Mouse (Mus musculus): ENCODE measurements around the gene Gm5799.
"Not testable (repeated sequence)": the region's sequence is repeated elsewhere in the genome, so short reads cannot be mapped to it uniquely, and the experiment has no call there.

Gene Gm5799

DNA sequence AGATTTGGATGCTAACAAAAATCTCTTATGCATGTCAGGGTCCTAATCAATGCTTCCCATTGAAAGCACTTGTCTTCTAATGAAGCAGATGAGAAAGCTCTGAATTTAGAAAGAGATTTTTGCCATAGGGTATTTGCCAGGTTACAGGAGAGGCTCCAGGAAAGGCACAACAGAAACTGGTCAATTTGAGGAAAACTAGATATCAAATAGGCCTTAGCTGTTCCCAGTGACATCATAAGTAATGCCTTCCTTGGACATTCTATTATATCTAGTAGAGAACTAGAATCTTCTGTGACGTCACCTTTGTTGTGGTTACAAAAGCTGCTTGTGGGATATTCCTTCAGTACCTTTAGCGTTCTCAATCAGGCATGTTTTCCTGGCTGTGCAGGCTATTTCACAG, at the start of gene Gm5799:
Gene Gm5799 (plus strand): TSS at position 301 of the 400 bp plus-strand sequence.
- DNase-seq (ENCODE audit: low read depth): not testable (repeated sequence)

DNA sequence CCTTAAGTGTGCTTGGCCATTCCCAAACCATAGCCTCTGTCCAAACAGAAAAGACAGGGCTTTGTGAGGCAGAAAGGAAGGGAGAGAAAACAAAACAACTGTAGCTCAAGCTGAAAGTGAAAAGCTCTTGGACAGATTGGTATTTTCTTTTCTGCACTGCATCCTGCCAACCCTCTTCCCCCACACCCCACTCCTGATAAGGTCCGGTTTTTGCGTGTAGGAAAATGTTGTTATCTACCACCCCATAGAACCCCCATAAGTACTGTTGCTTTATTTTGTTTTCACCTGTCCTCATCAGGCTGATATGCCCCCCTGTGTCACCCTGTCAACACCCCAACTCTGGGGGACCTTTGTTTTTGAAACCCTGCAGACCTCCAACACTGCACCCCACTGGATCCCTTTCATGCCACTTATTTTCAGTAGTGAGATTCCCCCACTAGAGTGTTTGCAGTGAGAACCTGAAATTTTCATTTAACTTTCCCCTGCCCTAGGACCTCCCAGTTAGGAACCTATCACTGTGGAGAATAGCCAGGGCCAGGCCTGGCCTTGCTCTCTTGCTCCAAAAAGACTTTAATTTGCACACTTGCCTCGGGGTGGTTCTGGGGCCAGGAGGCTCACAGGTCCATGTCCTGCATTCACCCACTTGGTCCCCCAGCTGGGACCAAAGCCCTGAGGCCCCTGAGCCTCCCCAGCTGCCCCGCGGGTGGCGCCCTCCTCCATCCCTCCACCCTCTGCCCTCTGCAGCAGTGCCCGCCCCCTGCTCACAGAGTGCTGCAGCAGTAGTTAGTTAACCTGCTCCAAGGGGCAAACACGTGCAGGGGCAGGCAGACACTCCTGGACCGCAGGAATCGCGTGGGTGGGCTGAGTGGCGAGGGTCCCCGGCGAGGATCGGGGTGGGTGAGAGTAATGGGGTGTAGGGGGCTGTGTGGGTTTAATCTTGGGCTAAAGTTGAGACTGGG, 12.0 kb upstream of the Gm5799 start:
- not testable (repeated sequence) for DNase-seq (ENCODE audit: low read depth)

DNA sequence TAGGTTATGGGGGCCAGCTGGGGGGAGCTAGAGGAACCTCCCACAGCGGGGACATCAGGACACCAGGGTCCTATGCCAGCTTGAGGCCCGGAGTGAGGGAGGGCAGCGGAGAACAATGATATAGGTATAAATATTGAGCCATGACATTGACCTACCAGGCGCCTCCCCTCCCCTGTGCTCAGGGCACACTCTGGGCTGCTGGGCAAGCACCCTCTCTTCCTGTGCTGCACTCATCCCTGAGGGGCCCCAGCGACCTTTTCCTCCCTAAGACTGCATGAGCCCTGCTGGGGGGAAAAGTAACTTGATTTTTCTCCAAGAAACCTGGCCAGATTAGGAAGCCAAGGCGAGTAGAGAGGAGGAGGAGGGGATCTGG, 11.4 kb upstream of the Gm5799 start:
- DNase-seq (ENCODE audit: low read depth): not testable (repeated sequence)

DNA sequence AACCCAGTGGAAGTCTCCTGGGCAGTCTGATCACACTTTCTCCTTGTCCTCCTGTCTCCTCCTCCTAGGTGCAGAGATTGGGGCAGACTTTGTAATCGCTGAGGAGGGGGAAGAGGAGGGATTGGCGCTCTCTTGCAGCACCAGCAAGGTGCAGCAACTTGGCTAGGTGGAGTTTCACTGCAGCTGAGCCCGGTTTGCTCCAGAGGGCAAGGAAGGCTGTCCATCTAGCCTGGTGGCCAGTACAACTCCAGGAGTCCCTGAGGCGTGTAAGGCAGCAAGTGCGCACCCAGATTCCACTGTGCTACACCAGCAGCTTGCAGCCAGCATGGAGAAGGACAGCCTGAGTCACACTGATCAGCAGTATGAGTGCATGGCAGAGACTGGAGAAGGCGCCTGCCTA, 11.0 kb upstream of the Gm5799 start:
- DNase-seq (ENCODE audit: low read depth): not testable (repeated sequence)

DNA sequence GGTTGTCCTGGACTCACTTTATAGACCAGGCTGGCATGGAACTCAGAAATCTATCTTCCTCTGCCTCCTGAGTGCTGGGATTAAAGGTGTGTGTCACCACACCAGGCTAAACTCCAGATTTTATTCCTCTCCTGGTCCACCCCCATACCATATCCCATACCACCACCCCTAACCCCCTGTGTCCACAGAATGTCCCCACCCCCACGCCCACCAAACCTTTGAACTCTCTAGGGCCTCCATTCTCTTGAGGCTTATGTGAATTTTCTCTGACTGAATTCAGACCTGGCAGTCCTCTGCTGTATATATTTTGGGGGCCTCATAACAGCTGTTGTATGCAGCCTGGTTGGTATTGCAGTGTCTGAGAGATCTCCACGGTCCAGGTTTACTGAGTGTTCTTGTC, 5.2 kb upstream of the Gm5799 start:
- not testable (repeated sequence) for DNase-seq (ENCODE audit: low read depth)

DNA sequence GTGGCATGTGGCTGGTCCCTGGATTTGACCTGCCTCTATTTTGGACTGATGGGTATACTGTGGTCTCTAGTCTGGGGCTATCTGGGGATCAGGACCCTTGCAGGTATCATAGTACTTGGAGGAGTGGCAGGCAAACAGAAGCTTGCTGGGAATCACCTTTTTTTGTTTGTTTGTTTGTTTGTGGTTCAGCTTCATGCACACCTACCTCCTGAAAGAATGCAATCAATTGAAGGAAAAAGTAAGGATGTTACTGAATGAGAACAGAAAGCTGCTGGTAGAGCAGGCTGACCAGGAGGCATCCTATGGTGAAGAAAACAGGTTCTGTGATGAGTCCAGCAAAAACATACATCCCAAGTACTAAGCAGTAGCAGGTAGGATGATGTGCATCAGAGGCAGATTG, 2.9 kb downstream of the Gm5799 start:
- DNase-seq (ENCODE audit: low read depth): not testable (repeated sequence)

DNA sequence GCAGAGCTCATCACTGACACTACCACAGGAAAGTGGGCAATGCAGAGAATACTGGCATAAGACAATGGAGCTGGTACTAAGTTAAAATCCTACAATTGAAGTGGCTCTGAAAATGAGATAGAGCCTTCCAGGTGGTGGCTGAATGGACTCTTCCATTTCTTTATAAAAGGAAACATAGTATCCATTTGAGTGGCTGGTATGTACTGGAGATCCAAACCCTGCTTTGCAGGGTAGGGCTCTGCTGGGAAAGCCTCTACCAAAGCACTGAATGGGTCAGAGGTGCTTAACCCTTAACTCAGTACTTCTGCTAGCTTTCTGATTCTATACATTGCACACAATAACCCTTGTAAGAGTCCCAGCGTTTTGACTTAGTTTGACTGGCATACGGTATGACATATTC, 8.9 kb downstream of the Gm5799 start:
- DNase-seq (ENCODE audit: low read depth): not testable (repeated sequence)

DNA sequence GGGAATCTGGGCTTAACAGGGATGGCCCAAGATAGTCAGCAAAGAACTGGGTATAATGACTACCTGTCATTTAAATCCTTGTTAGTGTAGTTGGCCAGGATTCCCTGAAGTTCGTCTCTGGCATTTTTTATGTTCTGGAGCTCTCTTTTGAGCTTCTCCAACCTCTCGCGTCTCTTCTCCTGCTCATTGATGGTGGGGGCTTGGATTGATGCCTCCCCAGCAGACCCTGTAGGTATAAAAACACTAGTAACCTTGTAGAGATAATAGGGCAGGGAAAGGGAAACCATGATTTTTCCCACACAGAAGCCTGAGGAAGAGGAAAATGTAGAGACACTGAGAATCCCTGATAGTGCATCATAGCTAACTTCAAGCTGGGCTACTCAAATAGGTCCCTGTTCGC, 34.6 kb downstream of the Gm5799 start:
- DNase-seq (ENCODE audit: low read depth): not testable (repeated sequence)

DNA sequence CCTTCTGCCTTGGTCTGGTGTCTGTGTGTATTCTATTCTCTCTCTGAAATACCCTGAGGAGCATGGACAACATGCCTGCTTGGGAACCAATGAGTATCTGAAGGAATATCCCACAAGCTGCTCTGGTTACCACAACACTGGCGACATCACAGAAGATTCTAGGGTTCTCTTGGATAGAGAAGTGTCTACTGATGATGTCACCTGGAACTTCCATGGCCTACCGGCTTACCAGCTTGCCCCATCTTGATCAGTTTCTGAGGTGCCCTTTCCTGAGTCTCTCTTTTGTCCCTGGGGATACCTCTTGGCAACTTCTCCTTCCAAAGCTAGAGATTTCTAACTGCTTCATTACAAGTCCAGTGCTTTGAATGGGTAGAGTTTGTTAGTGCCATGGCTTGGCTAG, 35.7 kb downstream of the Gm5799 start, which contains the start of gene Gm17654:
Gene Gm17654 (minus strand): TSS at position 101 of the 400 bp plus-strand sequence.
- not testable (repeated sequence) for DNase-seq (ENCODE audit: low read depth)
